Mouse (Mus musculus): Measurements from ENCODE around the gene Pisd. TPM values are rescaled to one million over a fixed set of nuclear protein-coding genes. Genes with fewer than 3 reads are reported as not detected.
"Not testable (repeated sequence)": the region's sequence is repeated elsewhere in the genome, so short reads cannot be mapped to it uniquely, and the experiment has no call there.

The Pisd gene
- total and polyA plus RNA-seq, 3 experiments, result 23.4 to 39.9 (median 29.4) TPM

DNA sequence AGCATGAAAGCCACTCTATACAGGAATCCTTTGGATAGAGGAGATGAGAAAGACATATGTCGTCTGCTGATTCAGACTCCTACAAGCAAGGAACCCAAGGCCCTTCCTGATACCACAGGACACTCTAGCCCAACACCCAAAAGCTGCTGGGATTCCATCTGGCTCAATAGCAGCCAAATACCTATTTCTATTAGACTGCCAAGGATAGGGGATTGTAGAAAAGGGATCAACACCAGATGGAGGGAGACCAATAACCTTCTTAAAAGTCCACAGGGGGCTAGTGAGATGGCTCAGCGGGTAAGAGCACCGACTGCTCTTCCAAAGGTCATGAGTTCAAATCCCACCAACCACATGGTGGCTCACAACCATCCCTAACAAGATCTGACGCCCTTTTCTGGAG is 29.9 kb upstream of the Pisd start:
- Histone ChIP-seq H3K27me3 (ENCODE audit: control insufficient read depth, insufficient read depth, low read length) (no peaks in the 10 kb centered on the region), H3K36me3 (ENCODE audit: control insufficient read depth, insufficient read depth, low read length) (no peaks in the 10 kb centered on the region), H3K79me2 (replicated peaks; ENCODE audit: control insufficient read depth, insufficient read depth, low read length) (no peaks in the 10 kb centered on the region), H3K9ac (ENCODE audit: low read depth, low read length) (no peak overlapping the region), H3K4me1 (ENCODE audit: control insufficient read depth, insufficient read depth, low read length) (no peaks in the 10 kb centered on the region), H3K27ac (no peak overlapping the region), H3K4me3 (no peak overlapping the region)
- 95% methylated on average over 4 of the region's 4 CpGs for WGBS
- TF ChIP-seq CTCF (IDR thresholded peaks at IDR 0.05) (no peak), POLR2A (IDR thresholded peaks at IDR 0.05; ENCODE audit: insufficient read depth, low read depth, low read length) (no peak), EP300 (IDR thresholded peaks at IDR 0.05; ENCODE audit: insufficient read depth, low read depth, low read length) (no peak)
- intact Hi-C loops (cut with DNase I), result no loop called here
- no peak for DNase-seq

GRCm38 (mm10) chr5:32786454-32786853 is 1.0 kb upstream of the Pisd start:
- H3K27me3 ChIP-seq (ENCODE audit: control insufficient read depth, insufficient read depth, low read length); DNase-seq; H3K36me3 ChIP-seq (ENCODE audit: control insufficient read depth, insufficient read depth, low read length); H3K9ac ChIP-seq (ENCODE audit: low read depth, low read length); H3K4me3 ChIP-seq; H3K27ac ChIP-seq; H3K4me1 ChIP-seq (ENCODE audit: control insufficient read depth, insufficient read depth, low read length); H3K79me2 ChIP-seq (replicated peaks; ENCODE audit: control insufficient read depth, insufficient read depth, low read length): not testable (repeated sequence)
- 67% methylated on average over 1 of the region's 1 CpGs for WGBS
- intact Hi-C loops (cut with DNase I), result loop anchor here (5.0 kb wide), 1 partner anchor 66 kb away; the partner anchor contains the start of gene Prr14l

- Histone ChIP-seq H3K79me2 (replicated peaks; ENCODE audit: control insufficient read depth, insufficient read depth, low read length) (no peaks in the 10 kb centered on the region), H3K4me1 (ENCODE audit: control insufficient read depth, insufficient read depth, low read length) (peaks cover 1% of the 10 kb centered on the region; the same call in 1 of the 2 replicates), H3K27ac (peak overlapping the region; percentile 58; the same call in 1 of the 2 replicates), H3K36me3 (ENCODE audit: control insufficient read depth, insufficient read depth, low read length) (no peaks in the 10 kb centered on the region), H3K27me3 (ENCODE audit: control insufficient read depth, insufficient read depth, low read length) (no peaks in the 10 kb centered on the region), H3K4me3 (peak overlapping the region; percentile 84), H3K9ac (ENCODE audit: low read depth, low read length) (peak overlapping the region; percentile 62)
- no peak for DNase-seq
- intact Hi-C loops (cut with DNase I), result loop anchor here (1.0 to 5.0 kb wide), 3 partner anchors 36 to 70 kb away; partner anchors contain the start of gene Prr14l
- 26% methylated on average over 5 of the region's 5 CpGs for WGBS
- TF ChIP-seq EP300 (IDR thresholded peaks at IDR 0.05; ENCODE audit: insufficient read depth, low read depth, low read length), result no peak
- no peak for TF ChIP-seq POLR2A (IDR thresholded peaks at IDR 0.05; ENCODE audit: insufficient read depth, low read depth, low read length)
- no peak for TF ChIP-seq CTCF (IDR thresholded peaks at IDR 0.05)
Observed at GRCm38 (mm10) chr5:32784726-32785125, 720 bp downstream of the Pisd start.

GRCm38 (mm10) chr5:32781596-32781995 is 3.9 kb downstream of the Pisd start:
- Histone ChIP-seq H3K9ac (ENCODE audit: low read depth, low read length) (no peak overlapping the region), H3K79me2 (replicated peaks; ENCODE audit: control insufficient read depth, insufficient read depth, low read length) (no peaks in the 10 kb centered on the region), H3K4me3 (no peak overlapping the region), H3K27ac (no peak overlapping the region), H3K27me3 (ENCODE audit: control insufficient read depth, insufficient read depth, low read length) (no peaks in the 10 kb centered on the region), H3K4me1 (ENCODE audit: control insufficient read depth, insufficient read depth, low read length) (peaks cover 1% of the 10 kb centered on the region; the same call in 1 of the 2 replicates), H3K36me3 (ENCODE audit: control insufficient read depth, insufficient read depth, low read length) (no peaks in the 10 kb centered on the region)
- DNase-seq, result no peak
- WGBS, result 94% methylated on average over 5 of the region's 5 CpGs
- no peak for TF ChIP-seq EP300 (IDR thresholded peaks at IDR 0.05; ENCODE audit: insufficient read depth, low read depth, low read length)
- intact Hi-C loops (cut with DNase I), result no loop called here

DNA sequence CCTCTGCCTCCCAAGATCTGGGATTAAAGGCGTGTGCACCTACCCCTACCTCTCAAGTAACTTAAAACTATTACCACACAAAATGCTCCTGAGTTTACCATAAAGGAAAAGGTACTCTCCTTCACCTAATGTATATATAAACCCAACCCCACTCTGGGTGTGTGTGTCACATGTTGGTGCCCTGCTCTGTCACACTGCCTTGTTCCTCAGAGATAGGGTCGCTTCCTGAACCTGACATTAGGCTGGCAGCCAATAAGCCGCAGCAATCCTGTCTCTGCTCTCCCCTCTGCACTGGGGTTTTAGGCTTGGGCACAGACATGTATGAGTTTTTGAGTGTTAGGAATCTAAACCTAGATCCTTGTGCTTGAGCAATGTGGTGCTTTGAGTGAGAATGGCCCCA is 7.3 kb downstream of the Pisd start:
- Histone ChIP-seq H3K79me2 (replicated peaks; ENCODE audit: control insufficient read depth, insufficient read depth, low read length) (no peaks in the 10 kb centered on the region), H3K9ac (ENCODE audit: low read depth, low read length) (no peak overlapping the region), H3K27ac (no peak overlapping the region), H3K4me1 (ENCODE audit: control insufficient read depth, insufficient read depth, low read length) (no peaks in the 10 kb centered on the region), H3K36me3 (ENCODE audit: control insufficient read depth, insufficient read depth, low read length) (no peaks in the 10 kb centered on the region), H3K27me3 (ENCODE audit: control insufficient read depth, insufficient read depth, low read length) (no peaks in the 10 kb centered on the region), H3K4me3 (no peak overlapping the region)
- no peak for TF ChIP-seq CTCF (IDR thresholded peaks at IDR 0.05)
- TF ChIP-seq POLR2A (IDR thresholded peaks at IDR 0.05; ENCODE audit: insufficient read depth, low read depth, low read length), result no peak
- TF ChIP-seq EP300 (IDR thresholded peaks at IDR 0.05; ENCODE audit: insufficient read depth, low read depth, low read length), result no peak
- no peak for DNase-seq
- 68% methylated on average over 3 of the region's 3 CpGs for WGBS
- intact Hi-C loops (cut with DNase I), result no loop called here

GRCm38 (mm10) chr5:32772361-32772760 is 13.1 kb downstream of the Pisd start:
- H3K79me2 ChIP-seq (replicated peaks; ENCODE audit: control insufficient read depth, insufficient read depth, low read length), result no peaks in the 10 kb centered on the region
- no peak overlapping the region for H3K27ac ChIP-seq
- H3K27me3 ChIP-seq (ENCODE audit: control insufficient read depth, insufficient read depth, low read length), result no peaks in the 10 kb centered on the region
- H3K36me3 ChIP-seq (ENCODE audit: control insufficient read depth, insufficient read depth, low read length), result no peaks in the 10 kb centered on the region
- intact Hi-C loops (cut with DNase I), result no loop called here
- no peak overlapping the region for H3K9ac ChIP-seq (ENCODE audit: low read depth, low read length)
- no peak overlapping the region for H3K4me3 ChIP-seq
- H3K4me1 ChIP-seq (ENCODE audit: control insufficient read depth, insufficient read depth, low read length), result no peaks in the 10 kb centered on the region
- no peak for DNase-seq
- TF ChIP-seq CTCF (IDR thresholded peaks at IDR 0.05) (no peak), EP300 (IDR thresholded peaks at IDR 0.05; ENCODE audit: insufficient read depth, low read depth, low read length) (no peak), POLR2A (IDR thresholded peaks at IDR 0.05; ENCODE audit: insufficient read depth, low read depth, low read length) (no peak)
- 85% methylated on average over 2 of the region's 2 CpGs for WGBS
